Mouse (Mus musculus) bone marrow, adult 2 months (tissue): ENCODE measurements around the gene Myl4.

Source experiments
- CTCF ChIP-seq: fragments of 200-500 bp; IDR thresholded peaks from 2 replicates; pipeline ENCODE4 v1.5.1; 2011; ENCODE audit warnings: low read length, control low read depth; ENCODE audit not compliant: control insufficient read depth, insufficient read depth
- POLR2A ChIP-seq: fragments of 200-500 bp; IDR thresholded peaks from 2 replicates; pipeline ENCODE4 v1.6.1; 2011; ENCODE audit warnings: low read depth, mild to moderate bottlenecking, control low read depth, low read length, borderline replicate concordance; ENCODE audit not compliant: control insufficient read depth

DNA sequence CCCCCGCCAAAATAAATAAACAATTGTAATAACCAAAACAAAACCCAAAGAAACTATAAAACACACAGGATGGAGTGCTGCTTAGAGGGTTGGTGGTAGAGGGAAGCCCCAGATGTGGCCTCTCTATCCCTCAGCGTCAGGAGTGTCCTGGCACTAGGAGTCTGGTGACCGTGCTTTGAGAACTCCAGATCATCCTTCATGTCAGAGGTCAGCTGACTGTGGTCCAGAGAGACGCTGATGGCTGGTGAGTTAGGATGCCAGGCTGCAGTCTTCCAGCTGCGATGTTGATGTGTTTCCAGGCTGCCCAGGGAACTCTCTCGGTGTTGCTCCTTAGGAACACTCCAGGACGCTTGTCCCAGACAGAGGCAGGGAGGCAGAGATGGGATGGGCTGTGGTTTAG is 21.6 kb downstream of the Myl4 start:
- TF ChIP-seq POLR2A (no peak), CTCF (no peak)
